Mouse (Mus musculus): Measurements from ENCODE around the gene Tmem161a. TPM values are rescaled to one million over a fixed set of nuclear protein-coding genes. Genes with fewer than 3 reads are reported as not detected.

Gene Tmem161a
- total RNA-seq, 1 experiment: 73.9 TPM

GRCm38 (mm10) chr8:70129309-70129952, 42.7 kb upstream of the Tmem161a start:
- TF ChIP-seq ZC3H11A (IDR thresholded peaks at IDR 0.05; ENCODE audit: borderline replicate concordance, low read depth, low read length): no peak
- TF ChIP-seq HCFC1 (IDR thresholded peaks at IDR 0.05; ENCODE audit: borderline replicate concordance, insufficient read depth, low read length): no peak
- no peak for TF ChIP-seq MAFK (IDR thresholded peaks at IDR 0.05; ENCODE audit: insufficient read depth, low read depth, low read length)
- TF ChIP-seq ZNF384 (IDR thresholded peaks at IDR 0.05; ENCODE audit: low read depth, low read length): no peak
- Histone ChIP-seq H3K27ac (ENCODE audit: insufficient read depth, low read depth, low read length, poor library complexity, severe bottlenecking) (peak overlapping the region; percentile 48; the same call in 1 of the 2 replicates), H3K9me3 (ENCODE audit: control insufficient read depth, insufficient read depth, low read depth, low read length) (no peaks in the 10 kb centered on the region), H3K9ac (ENCODE audit: insufficient read depth, low read depth, low read length, poor library complexity, severe bottlenecking) (peak overlapping the region; percentile 71), H3K4me3 (ENCODE audit: insufficient read depth in 1 of 2, low read depth in 1 of 2, low read length in 2 of 2, poor library complexity in 1 of 2, severe bottlenecking in 1 of 2) (peak overlapping the region; percentile 13 to 44), H3K4me1 (ENCODE audit: control insufficient read depth in 2 of 2, insufficient read depth in 2 of 2, low read length in 2 of 2, poor library complexity in 1 of 2) (peaks cover 2 to 8% of the 10 kb centered on the region in 2 experiments; a peak in 2 of 4 replicates), H3K36me3 (ENCODE audit: control insufficient read depth, insufficient read depth, low read length, poor library complexity, severe bottlenecking) (peaks cover 16% of the 10 kb centered on the region)
- in situ Hi-C loops (cut with MboI; ENCODE audit: low sequenced_read_pairs in 2 of 2, unreplicated experiment in 2 of 2): no loop called here
- no peak for DNase-seq (ENCODE audit: low read depth, low spot score)

GRCm38 (mm10) chr8:70130066-70130465, 42.1 kb upstream of the Tmem161a start:
- Histone ChIP-seq H3K9me3 (ENCODE audit: control insufficient read depth, insufficient read depth, low read depth, low read length) (no peaks in the 10 kb centered on the region), H3K27ac (ENCODE audit: insufficient read depth, low read depth, low read length, poor library complexity, severe bottlenecking) (0 out of 2 replicates have a peak overlapping the region, but pooled peaks have one; percentile 48), H3K36me3 (ENCODE audit: control insufficient read depth, insufficient read depth, low read length, poor library complexity, severe bottlenecking) (peaks cover 23% of the 10 kb centered on the region), H3K4me1 (ENCODE audit: control insufficient read depth in 2 of 2, insufficient read depth in 2 of 2, low read length in 2 of 2, poor library complexity in 1 of 2) (peaks cover 2 to 8% of the 10 kb centered on the region in 2 experiments; a peak in 2 of 4 replicates), H3K4me3 (ENCODE audit: insufficient read depth in 1 of 2, low read depth in 1 of 2, low read length in 2 of 2, poor library complexity in 1 of 2, severe bottlenecking in 1 of 2) (peak overlapping the region in 1 of 2 experiments; percentile 44; a peak in 2 of 4 replicates), H3K9ac (ENCODE audit: insufficient read depth, low read depth, low read length, poor library complexity, severe bottlenecking) (peak overlapping the region; percentile 71; the same call in 1 of the 2 replicates)
- in situ Hi-C loops (cut with MboI; ENCODE audit: low sequenced_read_pairs in 2 of 2, unreplicated experiment in 2 of 2): no loop called here
- no peak for DNase-seq (ENCODE audit: low read depth, low spot score)
- TF ChIP-seq HCFC1 (IDR thresholded peaks at IDR 0.05; ENCODE audit: borderline replicate concordance, insufficient read depth, low read length) (0 out of 2 replicates have a peak, but pooled peaks have one; percentile 26), CHD2 (IDR thresholded peaks at IDR 0.05; ENCODE audit: low read depth, low read length) (no peak)

GRCm38 (mm10) chr8:70131166-70131883, 40.8 kb upstream of the Tmem161a start, which contains the start of gene Nr2c2ap:
Nr2c2ap (plus strand) TSS chr8:70131333.
- H3K4me1 ChIP-seq (ENCODE audit: control insufficient read depth in 2 of 2, insufficient read depth in 2 of 2, low read length in 2 of 2, poor library complexity in 1 of 2): peaks cover 2 to 8% of the 10 kb centered on the region in 2 experiments; a peak in 2 of 4 replicates
- H3K9ac ChIP-seq (ENCODE audit: insufficient read depth, low read depth, low read length, poor library complexity, severe bottlenecking): peak within 1 kb of the TSS; percentile 90
- TF ChIP-seq HCFC1 (IDR thresholded peaks at IDR 0.05; ENCODE audit: borderline replicate concordance, insufficient read depth, low read length) (peak; percentile 41; the same call in 1 of the 2 replicates), ZNF384 (IDR thresholded peaks at IDR 0.05; ENCODE audit: low read depth, low read length) (no peak)
- H3K36me3 ChIP-seq (ENCODE audit: control insufficient read depth, insufficient read depth, low read length, poor library complexity, severe bottlenecking): peaks cover 24% of the 10 kb centered on the region
- H3K4me3 ChIP-seq (ENCODE audit: insufficient read depth in 1 of 2, low read depth in 1 of 2, low read length in 2 of 2, poor library complexity in 1 of 2, severe bottlenecking in 1 of 2): peak within 1 kb of the TSS; percentile 79 to 80
- no peaks in the 10 kb centered on the region for H3K9me3 ChIP-seq (ENCODE audit: control insufficient read depth, insufficient read depth, low read depth, low read length)
- in situ Hi-C loops (cut with MboI; ENCODE audit: low sequenced_read_pairs in 2 of 2, unreplicated experiment in 2 of 2): no loop called here
- peak within 1 kb of the TSS; percentile 84 for H3K27ac ChIP-seq (ENCODE audit: insufficient read depth, low read depth, low read length, poor library complexity, severe bottlenecking)
- peak; percentile 86 for DNase-seq (ENCODE audit: low read depth, low spot score)

- Histone ChIP-seq H3K4me3 (ENCODE audit: insufficient read depth in 1 of 2, low read depth in 1 of 2, low read length in 2 of 2, poor library complexity in 1 of 2, severe bottlenecking in 1 of 2) (no peak overlapping the region), H3K4me1 (ENCODE audit: control insufficient read depth in 2 of 2, insufficient read depth in 2 of 2, low read length in 2 of 2, poor library complexity in 1 of 2) (peaks cover 2 to 10% of the 10 kb centered on the region in 2 experiments; a peak in 2 of 4 replicates), H3K27ac (ENCODE audit: insufficient read depth, low read depth, low read length, poor library complexity, severe bottlenecking) (no peak overlapping the region), H3K9me3 (ENCODE audit: control insufficient read depth, insufficient read depth, low read depth, low read length) (no peaks in the 10 kb centered on the region), H3K9ac (ENCODE audit: insufficient read depth, low read depth, low read length, poor library complexity, severe bottlenecking) (no peak overlapping the region), H3K36me3 (ENCODE audit: control insufficient read depth, insufficient read depth, low read length, poor library complexity, severe bottlenecking) (peaks cover 29% of the 10 kb centered on the region)
- no peak for DNase-seq (ENCODE audit: low read depth, low spot score)
- no peak for TF ChIP-seq ZC3H11A (IDR thresholded peaks at IDR 0.05; ENCODE audit: borderline replicate concordance, low read depth, low read length)
- no peak for TF ChIP-seq MAFK (IDR thresholded peaks at IDR 0.05; ENCODE audit: insufficient read depth, low read depth, low read length)
- no peak for TF ChIP-seq HCFC1 (IDR thresholded peaks at IDR 0.05; ENCODE audit: borderline replicate concordance, insufficient read depth, low read length)
- no peak for TF ChIP-seq CHD2 (IDR thresholded peaks at IDR 0.05; ENCODE audit: low read depth, low read length)
- no peak for TF ChIP-seq ZNF384 (IDR thresholded peaks at IDR 0.05; ENCODE audit: low read depth, low read length)
- in situ Hi-C loops (cut with MboI; ENCODE audit: low sequenced_read_pairs in 2 of 2, unreplicated experiment in 2 of 2): no loop called here
Observed at GRCm38 (mm10) chr8:70134086-70134485, 38.1 kb upstream of the Tmem161a start.
